ENCODE assay signal across 18 mouse cellular contexts in the genomic region with DNA sequence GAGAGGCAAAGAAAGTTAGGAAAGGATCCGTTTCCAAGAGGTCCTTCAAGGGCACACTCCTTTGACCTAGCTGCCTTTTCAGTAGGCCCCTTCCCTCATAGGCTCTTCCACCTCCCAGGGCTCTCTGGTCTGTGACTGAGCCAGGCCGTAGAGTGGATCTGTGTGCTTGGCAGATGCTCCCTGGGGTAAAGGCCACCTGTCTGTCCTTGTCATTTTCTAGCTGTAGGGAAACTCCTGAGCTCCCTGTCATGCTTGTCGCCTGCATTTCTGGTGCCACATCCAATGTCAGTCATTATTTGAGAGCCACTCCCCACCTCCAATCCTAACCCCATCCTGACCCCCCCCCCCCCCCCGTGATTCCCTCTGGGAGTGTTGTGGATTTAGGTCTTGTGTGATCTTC.
DNase-seq lines count a peak whose midpoint lies in the region; ATAC-seq and TF ChIP-seq lines count a peak whose summit lies in the region.
"Had no signal": no experiment of that assay in that cellular context is flagged by ENCODE, and none has a peak within 500 bp of the region (broad histone marks: within the 10 kb centered on the region; RNA-seq: fewer than 3 reads in every experiment).

No protein-coding gene starts in this region.

- no peaks in the 10 kb centered on the region for H3K9me3 ChIP-seq in kidney, embryonic 15.5 days (replicated peaks)
- no peaks in the 10 kb centered on the region for H3K9me3 ChIP-seq in limb, embryonic 14.5 days (ENCODE audit: control insufficient read depth, low read length)
- H3K9me3 ChIP-seq in limb, embryonic 10.5 days (replicated peaks) = no peaks in the 10 kb centered on the region
- H3K9me3 ChIP-seq: embryonic facial prominence, embryonic 12.5 days; forebrain, embryonic 13.5 days; forebrain, embryonic 15.5 days had no signal

- H3K4me2 ChIP-seq in kidney, embryonic 15.5 days = no peak overlapping the region
- H3K4me2 ChIP-seq in limb, embryonic 14.5 days (replicated peaks; ENCODE audit: low read depth, low read length, severe bottlenecking) = no peak overlapping the region
- H3K4me2 ChIP-seq: embryonic facial prominence, embryonic 12.5 days; forebrain, embryonic 13.5 days; forebrain, embryonic 15.5 days had no signal

- peaks cover 7% of the 10 kb centered on the region; the same call in 1 of the 2 replicates for H3K36me3 ChIP-seq in kidney, embryonic 15.5 days
- H3K36me3 ChIP-seq in limb, embryonic 14.5 days (ENCODE audit: control insufficient read depth, insufficient read depth, low read length) = peaks cover 3% of the 10 kb centered on the region; the same call in 1 of the 2 replicates
- peaks cover 5% of the 10 kb centered on the region for H3K36me3 ChIP-seq in limb, embryonic 10.5 days
- H3K36me3 ChIP-seq: embryonic facial prominence, embryonic 12.5 days; forebrain, embryonic 15.5 days had no signal

- peak; percentile 30 for DNase-seq in kidney, adult 9 months
- DNase-seq in limb, embryonic 14.5 days (ENCODE audit: low spot score) = no peak
- DNase-seq in limb, embryonic 10.5 days (ENCODE audit: low spot score) = no peak
- DNase-seq in adipocyte (ENCODE audit: low spot score) = no peak
- DNase-seq: adrenal gland, adult 8-10 months; adrenal gland, postnatal 14 days; adrenal gland, postnatal 36 days; cerebellum, adult 11-12 months; cerebellum, adult 2 months; cerebellum, adult 9-10 months; cerebellum, postnatal 10 days; cerebellum, postnatal 25 days; forebrain, postnatal 0 days had no signal

- TF ChIP-seq POLR2A in limb, embryonic 14.5 days (IDR thresholded peaks at IDR 0.05; ENCODE audit: borderline replicate concordance, extremely low read depth, insufficient read depth, insufficient read length) = no peak

- ATAC-seq in kidney, embryonic 15.5 days (replicated peaks; ENCODE audit: low FRiP score) = no peak
- 0 out of 2 replicates have a peak, but pooled peaks have one; percentile 7 for ATAC-seq in limb, embryonic 14.5 days (ENCODE audit: low FRiP score, low read depth)
- ATAC-seq: forebrain, embryonic 13.5 days; forebrain, embryonic 15.5 days; forebrain, postnatal 0 days had no signal

- no peak overlapping the region for H3K4me3 ChIP-seq in kidney, embryonic 15.5 days (replicated peaks)
- H3K4me3 ChIP-seq in limb, embryonic 14.5 days (replicated peaks; ENCODE audit: low read length) = no peak overlapping the region
- no peak overlapping the region for H3K4me3 ChIP-seq in limb, embryonic 10.5 days
- H3K4me3 ChIP-seq: embryonic facial prominence, embryonic 10.5 days; embryonic facial prominence, embryonic 12.5 days; forebrain, embryonic 13.5 days; forebrain, embryonic 15.5 days had no signal

- H3K4me1 ChIP-seq in kidney, embryonic 15.5 days = peaks cover 14% of the 10 kb centered on the region
- peaks cover 10% of the 10 kb centered on the region for H3K4me1 ChIP-seq in limb, embryonic 14.5 days (ENCODE audit: control insufficient read depth, insufficient read depth, low read length)
- peaks cover 20% of the 10 kb centered on the region for H3K4me1 ChIP-seq in limb, embryonic 10.5 days

- H3K27ac ChIP-seq in kidney, embryonic 15.5 days = no peak overlapping the region
- H3K27ac ChIP-seq in limb, embryonic 14.5 days (replicated peaks; ENCODE audit: low read depth, low read length) = no peak overlapping the region
- H3K27ac ChIP-seq in limb, embryonic 10.5 days = no peak overlapping the region
- H3K27ac ChIP-seq: embryonic facial prominence, embryonic 10.5 days; embryonic facial prominence, embryonic 12.5 days; forebrain, embryonic 13.5 days; forebrain, embryonic 15.5 days had no signal

- WGBS in kidney, embryonic 15.5 days = 84% methylated on average over 4 of the region's 4 CpGs
- WGBS in limb, embryonic 14.5 days = 74% methylated on average over 4 of the region's 4 CpGs
- 89% methylated on average over 4 of the region's 4 CpGs for WGBS in limb, embryonic 10.5 days

- H3K27me3 ChIP-seq in kidney, embryonic 15.5 days = no peaks in the 10 kb centered on the region
- no peaks in the 10 kb centered on the region for H3K27me3 ChIP-seq in limb, embryonic 14.5 days (ENCODE audit: control insufficient read depth, insufficient read depth, low read length)
- no peaks in the 10 kb centered on the region; the same call in 1 of the 2 replicates for H3K27me3 ChIP-seq in limb, embryonic 10.5 days (ENCODE audit: low read depth, poor library complexity, severe bottlenecking)
- H3K27me3 ChIP-seq: forebrain, embryonic 13.5 days; forebrain, embryonic 15.5 days had no signal

- no peak overlapping the region for H3K9ac ChIP-seq in kidney, embryonic 15.5 days
- no peak overlapping the region for H3K9ac ChIP-seq in limb, embryonic 14.5 days (ENCODE audit: low read depth, low read length, severe bottlenecking)
- H3K9ac ChIP-seq: embryonic facial prominence, embryonic 12.5 days; forebrain, embryonic 13.5 days; forebrain, embryonic 15.5 days; forebrain, postnatal 0 days had no signal
